Mouse (Mus musculus) liver, embryonic 14.5 days (tissue): Measurements from ENCODE around the gene Zer1.

Experiments
- CTCF ChIP-seq: IDR thresholded peaks from 2 replicates; pipeline ENCODE4 v1.5.1; 2016; ENCODE audit warnings: antibody characterized with exemption, low read depth, control low read depth
- EP300 ChIP-seq: IDR thresholded peaks from 2 replicates; pipeline ENCODE4 v1.6.1; 2016; ENCODE audit warnings: antibody characterized with exemption, low read depth

- TF ChIP-seq CTCF (no peak), EP300 (no peak)
Measured at GRCm38 (mm10) chr2:30084632-30085031, 39.8 kb downstream of the Zer1 start.
